Mouse (Mus musculus) common myeloid progenitor, adult 5-6 weeks (primary cell): ENCODE data around the gene Fli1. TPM values are rescaled to one million over a fixed set of nuclear protein-coding genes. Genes with fewer than 3 reads are reported as not detected.

ENCODE experiments used
- ATAC-seq: replicated peaks from 2 replicates; pipeline ENCODE4 v1.8.0; 2016; ENCODE audit warnings: low read depth, mild to moderate bottlenecking, moderate TSS enrichment, inconsistent platforms; ENCODE audit not compliant: poor library complexity, severe bottlenecking
- total RNA-seq: library from RNA; stranded (forward); fragments of 200-1000, 187-1606 nt; gene quantifications from 2 replicates; pipeline ENCODE4 v1.2.3, GENCODE M21; 2017

The Fli1 gene
- total RNA-seq, 1 experiment from 2014 or later, result 88.2 TPM

GRCm38 (mm10) chr9:32417466-32418116 is 125.1 kb downstream of the Fli1 start:
- no peak for ATAC-seq

GRCm38 (mm10) chr9:32415952-32416351 is 126.7 kb downstream of the Fli1 start:
- no peak for ATAC-seq

DNA sequence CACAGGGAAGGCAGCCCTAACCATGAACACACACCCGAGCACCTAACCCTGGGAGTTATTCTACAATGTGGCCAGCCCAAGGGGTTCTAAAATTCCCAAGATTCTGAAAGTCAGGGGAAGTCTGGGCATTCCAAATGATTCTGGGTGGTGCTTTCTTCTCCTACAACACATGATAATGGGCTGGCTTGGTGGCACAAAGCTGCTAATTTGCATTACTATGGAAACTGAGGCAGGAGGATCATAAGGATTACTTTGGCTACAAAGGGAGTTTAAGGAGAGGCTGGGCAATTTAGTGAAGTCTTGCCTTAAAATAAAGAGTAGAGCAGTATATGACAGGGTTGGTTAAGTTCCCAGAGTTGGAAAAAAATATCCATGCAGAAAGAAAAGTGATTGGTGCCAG is 127.7 kb downstream of the Fli1 start:
- ATAC-seq, result no peak

GRCm38 (mm10) chr9:32412836-32413580 is 129.7 kb downstream of the Fli1 start:
- ATAC-seq, result no peak

DNA sequence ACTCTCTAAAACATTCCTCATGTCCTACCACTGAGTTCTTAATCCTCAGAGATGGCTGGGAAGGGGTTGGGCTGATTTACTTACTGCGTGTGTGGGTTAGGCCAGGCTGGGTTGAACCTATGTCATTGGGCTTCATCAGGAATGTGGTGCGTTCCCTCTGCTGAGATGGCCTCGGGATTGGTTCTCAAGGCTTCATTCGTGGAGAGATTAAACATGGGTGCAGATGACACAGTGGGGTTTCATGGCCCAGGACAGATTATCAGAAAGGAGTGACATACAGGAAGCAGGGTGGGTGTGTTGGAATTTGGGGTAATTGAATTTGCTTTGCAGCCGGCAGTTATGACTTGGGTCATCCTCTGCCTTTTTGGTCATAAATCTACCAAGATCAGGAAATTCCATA is 131.2 kb downstream of the Fli1 start:
- no peak for ATAC-seq

DNA sequence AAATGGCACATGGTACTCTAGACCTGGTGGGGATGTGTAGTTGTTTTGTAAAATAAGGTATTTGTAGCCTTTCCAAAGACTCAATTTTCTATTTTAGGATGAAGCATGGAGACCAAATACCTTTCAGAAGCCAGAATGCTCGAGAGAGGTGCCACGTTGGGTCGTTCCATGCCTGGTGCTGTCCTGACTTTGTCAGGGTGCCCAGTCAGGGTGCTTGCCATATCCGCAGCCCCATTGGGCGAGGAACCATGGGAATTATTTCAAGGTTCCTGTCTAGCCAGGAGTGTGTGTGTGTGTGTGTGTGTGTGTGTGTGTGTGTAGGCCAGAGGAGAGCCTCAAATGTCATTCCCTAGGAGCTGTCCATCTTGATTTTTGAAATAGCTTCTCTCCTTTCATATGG is 132.0 kb downstream of the Fli1 start:
- ATAC-seq, result no peak

- ATAC-seq, result peak; percentile 37; the same call in 1 of the 2 replicates
These were observed 133.3 kb downstream of the Fli1 start for GRCm38 (mm10) chr9:32409060-32409961.

- no peak for ATAC-seq
These were observed 134.0 kb downstream of the Fli1 start for GRCm38 (mm10) chr9:32408730-32409059.

- peak; percentile 58 for ATAC-seq
These were observed 137.3 kb downstream of the Fli1 start for GRCm38 (mm10) chr9:32405191-32405925.

- peak; percentile 74 for ATAC-seq
These were observed 141.9 kb downstream of the Fli1 start for GRCm38 (mm10) chr9:32400662-32401161.

DNA sequence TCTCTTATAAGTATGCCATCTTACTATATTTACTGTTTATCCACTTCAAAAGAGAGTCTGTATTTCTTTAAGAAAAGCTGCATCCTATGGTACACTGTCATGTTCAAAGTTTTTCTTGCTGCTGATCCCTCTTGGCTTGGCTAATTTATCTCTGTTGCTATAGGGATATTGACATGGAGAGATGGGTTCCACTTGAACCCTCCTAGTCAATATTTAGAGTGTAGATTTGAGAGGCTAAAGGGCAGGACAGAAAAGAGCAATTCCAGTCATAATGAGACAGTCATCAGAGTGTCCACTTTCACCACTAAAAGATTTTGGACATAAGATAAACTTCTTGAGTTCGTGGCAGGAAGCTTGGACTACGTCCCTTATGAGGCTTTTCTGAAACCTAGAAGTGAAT is 142.4 kb downstream of the Fli1 start:
- 0 out of 2 replicates have a peak, but pooled peaks have one; percentile 0 for ATAC-seq

GRCm38 (mm10) chr9:32394761-32395161 is 147.9 kb downstream of the Fli1 start:
- ATAC-seq, result no peak; the same call in 1 of the 2 replicates

- ATAC-seq, result 0 out of 2 replicates have a peak, but pooled peaks have one; percentile 8
These were observed 149.9 kb downstream of the Fli1 start for GRCm38 (mm10) chr9:32392716-32393115.

DNA sequence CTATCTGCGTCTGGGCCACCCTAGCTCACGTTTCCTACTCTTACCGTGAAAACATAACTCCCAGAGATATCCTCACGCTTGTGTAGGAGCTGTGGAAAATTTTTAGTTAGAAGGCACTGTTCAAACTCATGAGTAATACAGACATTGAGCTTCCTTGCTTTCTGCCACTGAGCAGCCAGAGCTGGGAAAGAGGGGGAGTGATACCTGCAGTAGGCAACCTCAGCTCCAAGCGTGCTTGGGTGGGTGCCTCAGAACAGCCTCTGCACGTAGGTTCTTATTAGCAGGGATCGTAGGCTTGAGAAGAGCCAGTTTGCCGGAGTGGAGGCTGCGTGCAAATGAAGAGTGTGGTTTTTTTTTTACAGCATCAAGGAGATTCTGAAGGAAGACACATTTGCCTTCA is 151.0 kb downstream of the Fli1 start:
- no peak for ATAC-seq

DNA sequence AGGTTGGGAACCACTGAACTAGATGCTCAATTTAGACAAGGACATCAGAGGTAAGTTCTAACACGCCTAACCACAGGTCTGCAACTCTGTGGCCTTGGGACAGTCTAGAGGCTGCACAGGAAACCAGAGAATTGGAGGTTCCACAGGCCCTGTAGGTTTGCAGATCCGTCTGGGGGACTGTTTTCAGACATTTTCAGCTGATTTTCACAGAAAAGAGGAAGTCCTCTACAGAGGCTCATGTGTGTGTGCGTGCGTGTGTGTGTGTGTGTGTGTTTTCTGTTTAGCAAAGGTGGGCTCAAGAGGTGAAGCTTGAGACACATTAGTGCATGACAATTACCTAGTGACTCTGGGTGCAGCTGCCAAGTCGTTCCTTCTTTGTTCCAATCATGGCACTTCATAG is 151.6 kb downstream of the Fli1 start:
- peak; percentile 79 for ATAC-seq

- ATAC-seq, result peak; percentile 69
These were observed 154.5 kb downstream of the Fli1 start for GRCm38 (mm10) chr9:32388120-32388519.

- ATAC-seq, result no peak
These were observed 157.8 kb downstream of the Fli1 start for GRCm38 (mm10) chr9:32384906-32385305.

- no peak for ATAC-seq
These were observed 165.6 kb downstream of the Fli1 start for GRCm38 (mm10) chr9:32376863-32377590.

DNA sequence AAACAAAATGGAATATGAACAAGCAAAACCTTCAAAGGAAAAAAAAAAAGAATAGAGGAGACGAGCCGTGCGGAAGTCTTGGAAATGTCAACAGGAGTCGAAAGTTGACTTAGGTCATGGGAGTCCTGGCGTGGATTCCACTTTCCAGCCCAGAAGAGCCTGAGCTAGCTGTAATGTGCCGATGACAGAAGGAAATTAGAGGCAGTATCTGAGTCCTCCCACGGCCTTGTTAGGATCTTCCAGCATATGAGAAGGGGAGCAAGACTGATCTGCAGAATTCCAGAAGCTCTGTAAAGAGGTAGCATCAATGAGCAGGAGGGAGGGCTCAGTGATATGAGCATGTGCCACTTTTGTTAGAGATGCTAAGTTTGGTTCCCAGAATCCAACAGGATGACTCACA is 166.6 kb downstream of the Fli1 start:
- no peak for ATAC-seq
